Mouse (Mus musculus): ENCODE data around the gene Pxn.

The Pxn gene

GRCm38 (mm10) chr5:115586166-115586565 lies 79.7 kb downstream of the Pxn start:
- DNase-seq: no peak

DNA sequence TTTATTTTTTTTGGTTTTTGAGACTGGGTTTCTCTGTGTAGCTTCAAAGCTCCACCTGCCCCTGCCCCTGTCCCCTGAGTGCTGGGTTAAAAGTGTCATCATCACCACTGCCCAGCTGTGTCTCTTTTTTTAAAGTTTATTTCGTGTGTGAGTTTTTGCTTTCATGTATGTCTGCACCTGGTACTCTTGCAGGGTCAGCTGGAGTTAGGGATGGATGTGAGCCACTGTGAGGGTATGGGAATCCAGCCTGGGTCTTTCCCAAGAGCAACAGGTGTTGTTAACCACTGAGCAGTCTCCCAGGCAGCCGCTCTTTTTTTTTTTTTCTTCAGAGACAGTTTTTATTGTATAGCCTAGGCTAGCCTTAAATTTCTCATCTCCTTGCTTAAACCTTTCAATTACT lies 80.3 kb downstream of the Pxn start:
- DNase-seq: no peak

GRCm38 (mm10) chr5:115591028-115591427 lies 84.6 kb downstream of the Pxn start:
- DNase-seq: no peak

- DNase-seq: no peak
Measured at GRCm38 (mm10) chr5:115591506-115591905, 85.0 kb downstream of the Pxn start.

DNA sequence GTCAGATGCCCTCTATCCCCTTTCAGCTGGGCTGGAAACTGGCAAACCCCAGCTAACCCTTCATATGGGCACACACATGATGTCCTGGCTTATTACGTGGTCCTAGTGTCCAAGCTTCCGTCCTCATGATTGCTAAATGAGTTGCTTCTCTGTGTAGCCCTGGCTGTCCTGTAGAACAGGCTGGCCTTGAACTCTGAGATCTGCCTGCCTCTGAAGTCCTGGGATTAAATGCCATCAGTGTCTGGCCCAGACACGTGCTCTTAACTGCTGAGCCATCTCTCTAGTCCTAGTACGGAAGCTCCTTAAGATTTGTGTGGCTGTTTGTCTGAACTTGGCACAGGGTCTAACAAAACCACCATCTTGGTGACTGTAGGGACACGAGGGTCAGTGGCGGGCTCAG lies 97.1 kb downstream of the Pxn start:
- no peak for DNase-seq
